Mouse (Mus musculus) CH12F3 (cell line): ENCODE results near the gene Gucd1.
"Not testable (repeated sequence)": the region's sequence is repeated elsewhere in the genome, so short reads cannot be mapped to it uniquely, and the experiment has no call there.

Experiments used
- in situ Hi-C: fragments of 300-500 bp; cut with MboI; formaldehyde crosslinking; loops from 2 replicates; pipeline ENCODE4 v1.14.3; 2020; ENCODE audit warnings: low sequenced_read_pairs

Gucd1 gene

GRCm38 (mm10) chr10:75396966-75397365 is 120.8 kb downstream of the Gucd1 start:
- in situ Hi-C loops, result no loop called here

GRCm38 (mm10) chr10:75394796-75395195 is 123.0 kb downstream of the Gucd1 start:
- in situ Hi-C loops, result no loop called here

GRCm38 (mm10) chr10:75390832-75391231 is 126.9 kb downstream of the Gucd1 start:
- in situ Hi-C loops, result no loop called here

- in situ Hi-C loops, result no loop called here
Measured at GRCm38 (mm10) chr10:75390156-75390555, 127.6 kb downstream of the Gucd1 start.

GRCm38 (mm10) chr10:75378688-75379087 is 139.1 kb downstream of the Gucd1 start:
- in situ Hi-C loops, result no loop called here

GRCm38 (mm10) chr10:75373655-75374351 is 144.0 kb downstream of the Gucd1 start:
- in situ Hi-C loops, result not testable (repeated sequence)

- in situ Hi-C loops, result no loop called here
Measured at GRCm38 (mm10) chr10:75365231-75365633, 152.5 kb downstream of the Gucd1 start.

- in situ Hi-C loops, result no loop called here
Measured at GRCm38 (mm10) chr10:75364796-75365195, 153.0 kb downstream of the Gucd1 start.

GRCm38 (mm10) chr10:75364214-75364690 is 153.5 kb downstream of the Gucd1 start:
- in situ Hi-C loops, result not testable (repeated sequence)

GRCm38 (mm10) chr10:75355341-75355740 is 162.4 kb downstream of the Gucd1 start:
- in situ Hi-C loops, result no loop called here

GRCm38 (mm10) chr10:75353838-75354241 is 163.9 kb downstream of the Gucd1 start:
- in situ Hi-C loops, result not testable (repeated sequence)

- in situ Hi-C loops, result no loop called here
Measured at GRCm38 (mm10) chr10:75352541-75352940, 165.2 kb downstream of the Gucd1 start.

- in situ Hi-C loops, result no loop called here
Measured at GRCm38 (mm10) chr10:75350564-75350963, 167.2 kb downstream of the Gucd1 start.

GRCm38 (mm10) chr10:75345265-75345664 is 172.5 kb downstream of the Gucd1 start:
- in situ Hi-C loops, result no loop called here

- in situ Hi-C loops, result not testable (repeated sequence)
Measured at GRCm38 (mm10) chr10:75344563-75344962, 173.2 kb downstream of the Gucd1 start.

- in situ Hi-C loops, result no loop called here
Measured at GRCm38 (mm10) chr10:75341936-75342335, 175.8 kb downstream of the Gucd1 start.

GRCm38 (mm10) chr10:75339377-75339776 is 178.4 kb downstream of the Gucd1 start:
- in situ Hi-C loops, result no loop called here

GRCm38 (mm10) chr10:75338852-75339251 is 178.9 kb downstream of the Gucd1 start:
- in situ Hi-C loops, result no loop called here

- in situ Hi-C loops, result no loop called here
Measured at GRCm38 (mm10) chr10:75337231-75337630, 180.5 kb downstream of the Gucd1 start.

- in situ Hi-C loops, result no loop called here
Measured at GRCm38 (mm10) chr10:75335075-75335474, 182.7 kb downstream of the Gucd1 start.

- in situ Hi-C loops, result no loop called here
Measured at GRCm38 (mm10) chr10:75334175-75334574, 183.6 kb downstream of the Gucd1 start.

- in situ Hi-C loops, result no loop called here
Measured at GRCm38 (mm10) chr10:75333176-75333776, 184.5 kb downstream of the Gucd1 start.
